Mouse (Mus musculus) T-cell, adult 2 months (primary cell): ENCODE results near the gene Tgm3.

Source experiments
- DNase-seq: peaks from one replicate; pipeline ENCODE4 v3.0.0; 2022; ENCODE audit warnings: low spot score

Gene Tgm3

GRCm38 (mm10) chr2:130070396-130070795 is 58.2 kb downstream of the Tgm3 start:
- DNase-seq: no peak
